Mouse (Mus musculus) lung, embryonic 14.5 days (tissue): ENCODE results near the gene Kcnma1. TPM values are rescaled to one million over a fixed set of nuclear protein-coding genes. Genes with fewer than 3 reads are reported as not detected.

Experiments used
- ATAC-seq: fragments of 200-750 bp; cut with Nextera tagmentation; 2 replicates; pipeline ENCODE4 v1.8.0; 2017; ENCODE audit warnings: mild to moderate bottlenecking, moderate TSS enrichment, moderate library complexity; ENCODE audit not compliant: insufficient read depth
- DNase-seq: peaks from one replicate; pipeline ENCODE4 v3.0.0-alpha.2; 2015
- H3K27ac ChIP-seq: fragments of 300-500 bp; sonication (generic); 2 replicates; pipeline ENCODE4 v1.5.1; 2014; ENCODE audit warnings: low read depth, mild to moderate bottlenecking, moderate library complexity
- H3K27me3 ChIP-seq: fragments of 300-500 bp; sonication (generic); 2 replicates; pipeline ENCODE4 v1.6.1; 2014; ENCODE audit warnings: low read length, control low read depth; ENCODE audit not compliant: insufficient read depth
- H3K36me3 ChIP-seq: fragments of 300-500 bp; sonication (generic); 2 replicates; pipeline ENCODE4 v1.6.1; 2014; ENCODE audit warnings: control low read depth; ENCODE audit not compliant: insufficient read depth
- H3K4me1 ChIP-seq: fragments of 300-500 bp; sonication (generic); 2 replicates; pipeline ENCODE4 v1.6.1; 2014; ENCODE audit warnings: antibody characterized with exemption, control low read depth; ENCODE audit not compliant: insufficient read depth
- H3K4me2 ChIP-seq: fragments of 300-500 bp; sonication (generic); 2 replicates; pipeline ENCODE4 v1.6.1; 2014; ENCODE audit warnings: mild to moderate bottlenecking
- H3K4me3 ChIP-seq: fragments of 300-500 bp; sonication (generic); 2 replicates; pipeline ENCODE4 v1.5.1; 2014; ENCODE audit warnings: low read depth, low read length
- H3K9ac ChIP-seq: fragments of 300-500 bp; sonication (generic); 2 replicates; pipeline ENCODE4 v1.6.1; 2014
- H3K9me3 ChIP-seq: fragments of 300-500 bp; sonication (generic); 2 replicates; pipeline ENCODE4 v1.6.1; 2016; ENCODE audit warnings: low read depth, low read length, control low read depth
- CTCF ChIP-seq: IDR thresholded peaks from 2 replicates; pipeline ENCODE4 v1.5.1; 2016; ENCODE audit warnings: antibody characterized with exemption, low read depth
- WGBS: fragments of 180-500 bp; shearing (Covaris S2); extraction: QIAGEN DNeasy Blood & Tissue Kit; methylation state at CpG from one replicate; pipeline ENCODE4 v1.1.7; 2014; 5-methylcytosine and 5-hydroxymethylcytosine counted together
- polyA plus RNA-seq: library from polyadenylated mRNA; unstranded; fragments of >200 nt; fragmentation: Nextera tagmentation; extraction: Ambion mirVana; gene quantifications from 2 replicates; pipeline ENCODE4 v1.2.1, GENCODE M21; 2014

Gene Kcnma1
- polyA plus RNA-seq, 1 experiment from 2014 or later = 1.5 TPM

- 83% methylated on average over 5 of the region's 5 CpGs for WGBS
- no peak for DNase-seq
- no peaks in the 10 kb centered on the region for H3K36me3 ChIP-seq
- no peak overlapping the region for H3K4me2 ChIP-seq
- H3K9ac ChIP-seq = no peak overlapping the region
- no peak overlapping the region for H3K27ac ChIP-seq
- ATAC-seq = no peak
- no peaks in the 10 kb centered on the region for H3K4me1 ChIP-seq
- no peaks in the 10 kb centered on the region for H3K27me3 ChIP-seq
- no peaks in the 10 kb centered on the region for H3K9me3 ChIP-seq
- TF ChIP-seq CTCF = no peak
- H3K4me3 ChIP-seq = no peak overlapping the region
These were observed 709.0 kb downstream of the Kcnma1 start for GRCm38 (mm10) chr14:23305288-23305687.

GRCm38 (mm10) chr14:23300443-23300842 is 713.8 kb downstream of the Kcnma1 start:
- no peak overlapping the region for H3K9ac ChIP-seq
- H3K27ac ChIP-seq = no peak overlapping the region
- no peaks in the 10 kb centered on the region for H3K4me1 ChIP-seq
- H3K27me3 ChIP-seq = no peaks in the 10 kb centered on the region
- no peak overlapping the region for H3K4me2 ChIP-seq
- DNase-seq (no peak), ATAC-seq (no peak)
- no peak overlapping the region for H3K4me3 ChIP-seq
- no peaks in the 10 kb centered on the region for H3K36me3 ChIP-seq
- H3K9me3 ChIP-seq = no peaks in the 10 kb centered on the region
- no peak for TF ChIP-seq CTCF
- WGBS = 93% methylated on average over 2 of the region's 2 CpGs

- no peak for TF ChIP-seq CTCF
- ATAC-seq (no peak), DNase-seq (no peak)
- Histone ChIP-seq H3K27me3 (no peaks in the 10 kb centered on the region), H3K36me3 (no peaks in the 10 kb centered on the region), H3K4me2 (no peak overlapping the region), H3K4me1 (no peaks in the 10 kb centered on the region), H3K27ac (no peak overlapping the region), H3K9ac (no peak overlapping the region), H3K9me3 (no peaks in the 10 kb centered on the region), H3K4me3 (no peak overlapping the region)
- 63% methylated on average over 2 of the region's 2 CpGs for WGBS
These were observed 723.7 kb downstream of the Kcnma1 start for GRCm38 (mm10) chr14:23290634-23291033.

GRCm38 (mm10) chr14:23266554-23267309 is 747.6 kb downstream of the Kcnma1 start:
- Histone ChIP-seq H3K4me1 (no peaks in the 10 kb centered on the region), H3K9ac (no peak overlapping the region), H3K36me3 (no peaks in the 10 kb centered on the region), H3K9me3 (no peaks in the 10 kb centered on the region), H3K4me2 (no peak overlapping the region), H3K4me3 (no peak overlapping the region), H3K27ac (no peak overlapping the region), H3K27me3 (no peaks in the 10 kb centered on the region)
- DNase-seq (peak; percentile 14), ATAC-seq (no peak)
- 45% methylated on average over 4 of the region's 4 CpGs for WGBS
- TF ChIP-seq CTCF = peak; percentile 44; the same call in 1 of the 2 replicates

- 59% methylated on average over 4 of the region's 4 CpGs for WGBS
- no peak overlapping the region for H3K4me2 ChIP-seq
- H3K9me3 ChIP-seq = no peaks in the 10 kb centered on the region
- TF ChIP-seq CTCF = no peak
- H3K4me1 ChIP-seq = no peaks in the 10 kb centered on the region
- DNase-seq (no peak), ATAC-seq (no peak)
- H3K36me3 ChIP-seq = no peaks in the 10 kb centered on the region
- H3K27me3 ChIP-seq = no peaks in the 10 kb centered on the region
- no peak overlapping the region for H3K4me3 ChIP-seq
- no peak overlapping the region for H3K9ac ChIP-seq
- H3K27ac ChIP-seq = no peak overlapping the region
These were observed 761.1 kb downstream of the Kcnma1 start for GRCm38 (mm10) chr14:23253154-23253553.

- DNase-seq (no peak), ATAC-seq (no peak)
- no peaks in the 10 kb centered on the region for H3K27me3 ChIP-seq
- no peak overlapping the region for H3K27ac ChIP-seq
- no peak overlapping the region for H3K4me2 ChIP-seq
- H3K9me3 ChIP-seq = no peaks in the 10 kb centered on the region
- H3K9ac ChIP-seq = no peak overlapping the region
- no peak for TF ChIP-seq CTCF
- 74% methylated on average over 5 of the region's 5 CpGs for WGBS
- H3K4me3 ChIP-seq = no peak overlapping the region
- H3K4me1 ChIP-seq = no peaks in the 10 kb centered on the region
- H3K36me3 ChIP-seq = no peaks in the 10 kb centered on the region
These were observed 769.8 kb downstream of the Kcnma1 start for GRCm38 (mm10) chr14:23244446-23244845.

- no peak for TF ChIP-seq CTCF
- ATAC-seq (no peak), DNase-seq (no peak)
- H3K4me2 ChIP-seq = no peak overlapping the region
- no peaks in the 10 kb centered on the region for H3K27me3 ChIP-seq
- no peaks in the 10 kb centered on the region for H3K9me3 ChIP-seq
- H3K9ac ChIP-seq = no peak overlapping the region
- no peak overlapping the region for H3K27ac ChIP-seq
- H3K4me3 ChIP-seq = no peak overlapping the region
- H3K4me1 ChIP-seq = no peaks in the 10 kb centered on the region
- no peaks in the 10 kb centered on the region for H3K36me3 ChIP-seq
These were observed 770.4 kb downstream of the Kcnma1 start for GRCm38 (mm10) chr14:23243857-23244256.

Other genes with a start within 250 kb of the Kcnma1 start
- 25.8 and 28.9 TPM in 2 replicates for gene Dlg5, start 231.4 kb upstream of the Kcnma1 start, polyA plus RNA-seq